ENCODE assay signal across 8 mouse cellular contexts in the genomic region with DNA sequence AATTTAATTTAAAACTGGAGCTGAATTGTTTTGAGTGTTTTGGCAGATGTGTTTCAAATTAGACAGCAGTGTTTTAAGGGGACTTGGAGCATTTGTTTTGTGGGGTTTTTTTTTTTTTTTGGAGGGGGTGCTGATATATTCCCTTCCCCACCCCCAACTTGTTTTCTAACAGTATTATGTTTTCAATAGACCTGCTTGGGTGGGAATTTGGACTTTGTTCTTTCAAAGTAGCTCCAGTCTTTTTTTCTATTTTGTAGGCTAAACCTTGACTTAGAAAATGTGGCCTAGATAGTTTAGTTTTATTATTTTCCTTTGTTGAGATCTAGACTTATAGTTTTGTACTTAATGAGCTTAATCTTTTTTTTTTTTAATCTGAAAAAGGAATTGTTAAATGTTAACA.
A peak's percentile ranks its signal among the peaks of the same experiment; 100 is the strongest.
DNase-seq lines count a peak whose midpoint lies in the region; ATAC-seq lines count a peak whose summit lies in the region.

No protein-coding gene starts in this region.

- no peaks in the 10 kb centered on the region for H3K9me3 ChIP-seq in kidney, embryonic 15.5 days (replicated peaks)
- H3K9me3 ChIP-seq in hindbrain, embryonic 14.5 days (ENCODE audit: control insufficient read depth, low read length) = no peaks in the 10 kb centered on the region
- no peaks in the 10 kb centered on the region for H3K9me3 ChIP-seq in midbrain, embryonic 14.5 days (ENCODE audit: control insufficient read depth, low read length)

- no peak for ATAC-seq in kidney, embryonic 15.5 days (replicated peaks; ENCODE audit: low FRiP score)
- no peak for ATAC-seq in hindbrain, embryonic 14.5 days (ENCODE audit: low FRiP score)
- ATAC-seq in midbrain, embryonic 14.5 days (ENCODE audit: low FRiP score, low TSS enrichment) = no peak

- H3K9ac ChIP-seq in kidney, embryonic 15.5 days = peak overlapping the region; percentile 47; the same call in 1 of the 2 replicates
- H3K9ac ChIP-seq in hindbrain, embryonic 14.5 days = peak overlapping the region; percentile 56
- H3K9ac ChIP-seq in midbrain, embryonic 14.5 days (replicated peaks; ENCODE audit: low read length) = peak overlapping the region; percentile 64; the same call in 1 of the 2 replicates

- H3K4me1 ChIP-seq in kidney, embryonic 15.5 days = peaks cover 23% of the 10 kb centered on the region
- peaks cover 2% of the 10 kb centered on the region for H3K4me1 ChIP-seq in brown adipose tissue, adult 24 weeks (ENCODE audit: control insufficient read depth, insufficient read depth, insufficient read length, low read length)
- H3K4me1 ChIP-seq in hindbrain, embryonic 14.5 days (replicated peaks; ENCODE audit: control insufficient read depth, insufficient read depth, low read length) = peaks cover 17% of the 10 kb centered on the region
- H3K4me1 ChIP-seq in midbrain, embryonic 14.5 days (ENCODE audit: control insufficient read depth, insufficient read depth, low read length) = peaks cover 20% of the 10 kb centered on the region

- H3K4me2 ChIP-seq in kidney, embryonic 15.5 days = peak overlapping the region; percentile 57
- peak overlapping the region; percentile 49 for H3K4me2 ChIP-seq in hindbrain, embryonic 14.5 days (replicated peaks)
- peak overlapping the region; percentile 60 for H3K4me2 ChIP-seq in midbrain, embryonic 14.5 days (ENCODE audit: low read length)

- 0 out of 2 replicates have a peak, but pooled peaks cover 8% of the 10 kb centered on the region for H3K36me3 ChIP-seq in kidney, embryonic 15.5 days
- no peaks in the 10 kb centered on the region for H3K36me3 ChIP-seq in hindbrain, embryonic 14.5 days (replicated peaks; ENCODE audit: control insufficient read depth, insufficient read depth)
- no peaks in the 10 kb centered on the region for H3K36me3 ChIP-seq in midbrain, embryonic 14.5 days (ENCODE audit: control insufficient read depth, insufficient read depth, low read length)

- DNase-seq in kidney, adult 8-10 months = no peak
- peak; percentile 34 for DNase-seq in hindbrain, embryonic 14.5 days (ENCODE audit: low spot score)
- no peak for DNase-seq in midbrain, embryonic 14.5 days
- no peak for DNase-seq in ovary, postnatal 10 days (ENCODE audit: low spot score)
- no peak for DNase-seq in kidney, postnatal 14 days
- DNase-seq in adrenal gland, postnatal 36 days = no peak

- peak overlapping the region; percentile 85 for H3K27ac ChIP-seq in kidney, embryonic 15.5 days
- H3K27ac ChIP-seq in brown adipose tissue, adult 24 weeks (replicated peaks; ENCODE audit: low read depth, low read length) = no peak overlapping the region
- H3K27ac ChIP-seq in hindbrain, embryonic 14.5 days = peak overlapping the region; percentile 90
- H3K27ac ChIP-seq in midbrain, embryonic 14.5 days (replicated peaks; ENCODE audit: low read depth, low read length) = peak overlapping the region; percentile 95; the same call in 1 of the 2 replicates

- H3K27me3 ChIP-seq in kidney, embryonic 15.5 days = no peaks in the 10 kb centered on the region
- H3K27me3 ChIP-seq in hindbrain, embryonic 14.5 days (ENCODE audit: control insufficient read depth, insufficient read depth, low read length) = no peaks in the 10 kb centered on the region
- H3K27me3 ChIP-seq in midbrain, embryonic 14.5 days (ENCODE audit: control insufficient read depth, insufficient read depth, low read length) = no peaks in the 10 kb centered on the region

- peak overlapping the region; percentile 46 for H3K4me3 ChIP-seq in kidney, embryonic 15.5 days (replicated peaks)
- peak overlapping the region; percentile 40; the same call in 1 of the 2 replicates for H3K4me3 ChIP-seq in brown adipose tissue, adult 24 weeks (ENCODE audit: insufficient read depth, low read depth, low read length)
- H3K4me3 ChIP-seq in hindbrain, embryonic 14.5 days (replicated peaks; ENCODE audit: low read length) = peak overlapping the region; percentile 33
- peak overlapping the region; percentile 43 for H3K4me3 ChIP-seq in midbrain, embryonic 14.5 days (replicated peaks; ENCODE audit: low read depth, low read length)
